In the genomic region with DNA sequence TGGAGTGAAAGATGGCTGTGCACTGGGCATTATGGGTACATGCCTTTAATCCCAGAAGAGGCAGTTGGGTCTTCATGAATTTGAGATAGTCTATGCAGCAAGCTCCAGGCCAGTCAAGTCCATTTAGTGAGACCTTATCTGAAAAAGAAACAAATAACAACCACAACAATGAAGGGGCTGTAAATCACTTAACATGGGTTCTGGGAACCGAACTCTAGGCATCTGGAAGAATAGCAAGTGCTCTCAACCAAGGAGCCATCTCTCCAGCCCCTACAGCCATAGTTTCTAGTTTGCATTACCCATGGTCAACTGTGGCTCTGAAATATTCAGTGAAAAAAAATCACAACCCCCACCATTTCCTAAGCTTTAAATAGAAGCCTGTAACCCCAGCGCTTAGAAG, we compare ENCODE assay signal across 30 mouse cellular contexts.
"Had no signal": no experiment of that assay in that cellular context is flagged by ENCODE, and none has a peak within 500 bp of the region (broad histone marks: within the 10 kb centered on the region; RNA-seq: fewer than 3 reads in every experiment).

No protein-coding gene starts in this region.

- H3K4me2 ChIP-seq: limb, embryonic 12.5 days; limb, embryonic 13.5 days; limb, embryonic 15.5 days; liver, embryonic 11.5 days; liver, embryonic 12.5 days; liver, embryonic 13.5 days; liver, embryonic 15.5 days; lung, embryonic 14.5 days; lung, embryonic 15.5 days; midbrain, embryonic 11.5 days; midbrain, embryonic 12.5 days; midbrain, embryonic 13.5 days; midbrain, embryonic 15.5 days; neural tube, embryonic 12.5 days had no signal

- H3K9me3 ChIP-seq: limb, embryonic 10.5 days; limb, embryonic 12.5 days; limb, embryonic 13.5 days; limb, embryonic 15.5 days; liver, embryonic 12.5 days; liver, embryonic 13.5 days; liver, embryonic 15.5 days; lung, embryonic 15.5 days; megakaryocyte, embryonic 14.5 days; midbrain, embryonic 10.5 days; midbrain, embryonic 12.5 days; midbrain, embryonic 13.5 days; midbrain, embryonic 15.5 days; neural tube, embryonic 12.5 days had no signal

- DNase-seq: left cerebral cortex, postnatal 4 days; liver; liver, embryonic 13.5 days; liver, postnatal 0 days; lung, adult 18-20 months; lung, adult 2 months; lung, embryonic 14.5 days; lung, postnatal 10 days; lung, postnatal 14 days; lung, postnatal 36 days; lung, postnatal 4 days; midbrain, embryonic 14.5 days had no signal

- H3K27ac ChIP-seq: limb, embryonic 10.5 days; limb, embryonic 12.5 days; limb, embryonic 13.5 days; limb, embryonic 15.5 days; liver, embryonic 12.5 days; liver, embryonic 13.5 days; liver, embryonic 14.5 days; liver, embryonic 15.5 days; lung, embryonic 15.5 days; macrophage; midbrain, embryonic 10.5 days; midbrain, embryonic 12.5 days; midbrain, embryonic 13.5 days; midbrain, embryonic 15.5 days; neural tube, embryonic 12.5 days had no signal

- H3K36me3 ChIP-seq: limb, embryonic 10.5 days; limb, embryonic 12.5 days; limb, embryonic 13.5 days; limb, embryonic 15.5 days; liver, embryonic 12.5 days; liver, embryonic 13.5 days; liver, embryonic 15.5 days; lung, embryonic 15.5 days; midbrain, embryonic 10.5 days; midbrain, embryonic 12.5 days; midbrain, embryonic 13.5 days; midbrain, embryonic 15.5 days; neural tube, embryonic 12.5 days had no signal

- H3K9ac ChIP-seq: limb, embryonic 12.5 days; limb, embryonic 13.5 days; limb, embryonic 15.5 days; liver, embryonic 12.5 days; liver, embryonic 13.5 days; liver, embryonic 14.5 days; liver, embryonic 15.5 days; liver, postnatal 0 days; lung, embryonic 14.5 days; lung, embryonic 15.5 days; midbrain, embryonic 12.5 days; midbrain, embryonic 13.5 days; midbrain, embryonic 15.5 days; neural tube, embryonic 12.5 days had no signal

- H3K4me3 ChIP-seq: limb, embryonic 10.5 days; limb, embryonic 12.5 days; limb, embryonic 13.5 days; limb, embryonic 15.5 days; liver, embryonic 12.5 days; liver, embryonic 13.5 days; liver, embryonic 15.5 days; lung, embryonic 15.5 days; megakaryocyte, embryonic 14.5 days; midbrain, embryonic 10.5 days; midbrain, embryonic 12.5 days; midbrain, embryonic 13.5 days; midbrain, embryonic 15.5 days; myocyte; neural tube, embryonic 12.5 days had no signal

- H3K27me3 ChIP-seq: limb, embryonic 12.5 days; limb, embryonic 13.5 days; limb, embryonic 15.5 days; liver, embryonic 12.5 days; liver, embryonic 13.5 days; liver, embryonic 15.5 days; lung, embryonic 15.5 days; midbrain, embryonic 12.5 days; midbrain, embryonic 13.5 days; midbrain, embryonic 15.5 days; neural tube, embryonic 12.5 days had no signal
